Mouse (Mus musculus): Measurements from ENCODE around the gene Commd7. TPM values are rescaled to one million over a fixed set of nuclear protein-coding genes. Genes with fewer than 3 reads are reported as not detected.

Commd7 gene
- polyA plus RNA-seq, 1 experiment from 2014 or later = 74.8 TPM

- Histone ChIP-seq H3K4me3 (ENCODE audit: low read depth, low read length) (peak overlapping the region; percentile 82), H3K36me3 (ENCODE audit: control insufficient read depth, insufficient read depth) (no peaks in the 10 kb centered on the region), H3K4me1 (replicated peaks; ENCODE audit: control insufficient read depth, insufficient read depth, low read length) (no peaks in the 10 kb centered on the region), H3K9me3 (ENCODE audit: control insufficient read depth) (no peaks in the 10 kb centered on the region), H3K27ac (ENCODE audit: low read depth, low read length) (no peak overlapping the region), H3K9ac (ENCODE audit: low read depth, low read length) (peak overlapping the region; percentile 89), H3K4me2 (replicated peaks; ENCODE audit: low read depth) (peak overlapping the region; percentile 95), H3K27me3 (replicated peaks; ENCODE audit: control insufficient read depth, insufficient read depth, low read length) (no peaks in the 10 kb centered on the region)
- peak; percentile 57 for ATAC-seq
- no peak for TF ChIP-seq CTCF (IDR thresholded peaks at IDR 0.05; ENCODE audit: low read depth)
- WGBS = 4% methylated on average over 28 of the region's 28 CpGs
These were observed 17.6 kb upstream of the Commd7 start for GRCm38 (mm10) chr2:153650014-153650687.

DNA sequence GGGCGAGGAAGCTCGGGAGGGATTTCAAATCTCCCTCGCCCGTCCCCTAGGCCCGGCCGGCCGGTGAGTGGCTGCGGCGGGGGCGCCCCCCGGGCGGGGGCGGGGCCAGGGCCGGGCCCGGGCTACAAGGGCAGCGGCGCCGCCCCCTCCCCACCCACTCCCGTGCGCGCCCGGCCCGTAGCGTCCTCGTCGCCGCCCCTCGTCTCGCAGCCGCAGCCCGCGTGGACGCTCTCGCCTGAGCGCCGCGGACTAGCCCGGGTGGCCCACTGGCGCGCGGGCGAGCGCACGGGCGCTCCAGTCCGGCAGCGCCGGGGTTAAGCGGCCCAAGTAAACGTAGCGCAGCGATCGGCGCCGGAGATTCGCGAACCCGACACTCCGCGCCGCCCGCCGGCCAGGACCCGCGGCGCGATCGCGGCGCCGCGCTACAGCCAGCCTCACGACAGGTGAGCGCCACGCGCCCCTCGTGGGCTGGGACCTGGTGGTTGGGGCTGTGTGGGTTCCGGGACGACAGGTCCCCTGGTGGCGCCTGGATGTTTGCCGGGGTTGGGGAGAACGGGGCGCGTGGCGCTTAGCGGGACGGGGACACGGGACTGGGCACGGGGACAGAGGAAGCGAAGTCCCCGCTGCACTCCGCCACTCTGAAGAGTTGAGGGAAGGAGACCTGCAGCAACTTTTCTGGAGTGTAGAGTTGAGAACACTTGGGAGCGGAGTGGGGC lies 16.9 kb upstream of the Commd7 start, which contains the start of gene Dnmt3b:
Gene Dnmt3b (plus strand): TSS at position 153 of the 716 bp plus-strand sequence.
- Histone ChIP-seq H3K27ac (ENCODE audit: low read depth, low read length) (no peak within 1 kb of the TSS), H3K27me3 (replicated peaks; ENCODE audit: control insufficient read depth, insufficient read depth, low read length) (no peaks in the 10 kb centered on the region), H3K4me1 (replicated peaks; ENCODE audit: control insufficient read depth, insufficient read depth, low read length) (no peaks in the 10 kb centered on the region), H3K4me3 (ENCODE audit: low read depth, low read length) (peak within 1 kb of the TSS; percentile 82), H3K9ac (ENCODE audit: low read depth, low read length) (peak within 1 kb of the TSS; percentile 89), H3K36me3 (ENCODE audit: control insufficient read depth, insufficient read depth) (no peaks in the 10 kb centered on the region), H3K4me2 (replicated peaks; ENCODE audit: low read depth) (peak within 1 kb of the TSS; percentile 95), H3K9me3 (ENCODE audit: control insufficient read depth) (no peaks in the 10 kb centered on the region)
- no peak; the same call in 1 of the 2 replicates for TF ChIP-seq CTCF (IDR thresholded peaks at IDR 0.05; ENCODE audit: low read depth)
- peak; percentile 79 for ATAC-seq
- under 1% methylated on average over 79 of the region's 93 CpGs for WGBS

- Histone ChIP-seq H3K9me3 (ENCODE audit: control insufficient read depth) (no peaks in the 10 kb centered on the region), H3K27me3 (replicated peaks; ENCODE audit: control insufficient read depth, insufficient read depth, low read length) (0 out of 2 replicates have a peak, but pooled peaks cover 2% of the 10 kb centered on the region), H3K4me2 (replicated peaks; ENCODE audit: low read depth) (peak overlapping the region; percentile 95), H3K4me3 (ENCODE audit: low read depth, low read length) (peak overlapping the region; percentile 82), H3K9ac (ENCODE audit: low read depth, low read length) (peak overlapping the region; percentile 89), H3K4me1 (replicated peaks; ENCODE audit: control insufficient read depth, insufficient read depth, low read length) (no peaks in the 10 kb centered on the region), H3K36me3 (ENCODE audit: control insufficient read depth, insufficient read depth) (no peaks in the 10 kb centered on the region), H3K27ac (ENCODE audit: low read depth, low read length) (no peak overlapping the region)
- 0 out of 2 replicates have a peak, but pooled peaks have one; percentile 5 for ATAC-seq
- TF ChIP-seq CTCF (IDR thresholded peaks at IDR 0.05; ENCODE audit: low read depth) = no peak
- 27% methylated on average over 14 of the region's 14 CpGs for WGBS
These were observed 16.3 kb upstream of the Commd7 start for GRCm38 (mm10) chr2:153648773-153649297.

GRCm38 (mm10) chr2:153642999-153643398 lies 10.4 kb upstream of the Commd7 start:
- H3K36me3 ChIP-seq (ENCODE audit: control insufficient read depth, insufficient read depth) = no peaks in the 10 kb centered on the region
- H3K4me2 ChIP-seq (replicated peaks; ENCODE audit: low read depth) = no peak overlapping the region
- 0 out of 2 replicates have a peak, but pooled peaks cover 7% of the 10 kb centered on the region for H3K27me3 ChIP-seq (replicated peaks; ENCODE audit: control insufficient read depth, insufficient read depth, low read length)
- H3K4me1 ChIP-seq (replicated peaks; ENCODE audit: control insufficient read depth, insufficient read depth, low read length) = no peaks in the 10 kb centered on the region
- ATAC-seq = no peak
- no peak overlapping the region for H3K9ac ChIP-seq (ENCODE audit: low read depth, low read length)
- H3K9me3 ChIP-seq (ENCODE audit: control insufficient read depth) = no peaks in the 10 kb centered on the region
- H3K4me3 ChIP-seq (ENCODE audit: low read depth, low read length) = no peak overlapping the region
- no peak overlapping the region for H3K27ac ChIP-seq (ENCODE audit: low read depth, low read length)
- WGBS = 54% methylated on average over 6 of the region's 6 CpGs
- no peak for TF ChIP-seq CTCF (IDR thresholded peaks at IDR 0.05; ENCODE audit: low read depth)

DNA sequence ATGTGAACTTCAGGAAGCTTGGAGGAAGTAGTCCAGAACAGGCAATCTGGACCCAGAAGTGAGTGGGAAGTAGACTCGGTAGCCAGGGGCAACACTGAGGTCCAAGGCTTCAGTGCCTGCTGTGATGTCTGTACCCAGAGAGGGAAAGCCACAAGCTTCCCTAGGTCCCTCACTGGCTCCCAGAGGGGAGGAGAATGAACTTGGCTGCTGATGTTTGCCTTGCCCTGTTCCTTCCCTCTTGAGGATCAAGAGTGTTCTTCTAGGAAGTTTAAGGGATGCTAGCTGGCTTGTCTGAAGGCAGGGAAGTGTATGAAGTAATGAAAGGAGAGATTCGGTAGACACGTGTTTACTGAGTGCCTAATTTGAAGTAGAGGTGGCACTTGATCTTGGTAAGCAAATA lies 9.9 kb upstream of the Commd7 start:
- H3K27ac ChIP-seq (ENCODE audit: low read depth, low read length) = no peak overlapping the region
- no peak overlapping the region for H3K9ac ChIP-seq (ENCODE audit: low read depth, low read length)
- no peaks in the 10 kb centered on the region for H3K36me3 ChIP-seq (ENCODE audit: control insufficient read depth, insufficient read depth)
- H3K9me3 ChIP-seq (ENCODE audit: control insufficient read depth) = no peaks in the 10 kb centered on the region
- H3K4me1 ChIP-seq (replicated peaks; ENCODE audit: control insufficient read depth, insufficient read depth, low read length) = no peaks in the 10 kb centered on the region
- no peak for ATAC-seq
- WGBS = 25% methylated on average over 3 of the region's 3 CpGs
- no peak for TF ChIP-seq CTCF (IDR thresholded peaks at IDR 0.05; ENCODE audit: low read depth)
- no peak overlapping the region for H3K4me2 ChIP-seq (replicated peaks; ENCODE audit: low read depth)
- no peak overlapping the region for H3K4me3 ChIP-seq (ENCODE audit: low read depth, low read length)
- 0 out of 2 replicates have a peak, but pooled peaks cover 7% of the 10 kb centered on the region for H3K27me3 ChIP-seq (replicated peaks; ENCODE audit: control insufficient read depth, insufficient read depth, low read length)

DNA sequence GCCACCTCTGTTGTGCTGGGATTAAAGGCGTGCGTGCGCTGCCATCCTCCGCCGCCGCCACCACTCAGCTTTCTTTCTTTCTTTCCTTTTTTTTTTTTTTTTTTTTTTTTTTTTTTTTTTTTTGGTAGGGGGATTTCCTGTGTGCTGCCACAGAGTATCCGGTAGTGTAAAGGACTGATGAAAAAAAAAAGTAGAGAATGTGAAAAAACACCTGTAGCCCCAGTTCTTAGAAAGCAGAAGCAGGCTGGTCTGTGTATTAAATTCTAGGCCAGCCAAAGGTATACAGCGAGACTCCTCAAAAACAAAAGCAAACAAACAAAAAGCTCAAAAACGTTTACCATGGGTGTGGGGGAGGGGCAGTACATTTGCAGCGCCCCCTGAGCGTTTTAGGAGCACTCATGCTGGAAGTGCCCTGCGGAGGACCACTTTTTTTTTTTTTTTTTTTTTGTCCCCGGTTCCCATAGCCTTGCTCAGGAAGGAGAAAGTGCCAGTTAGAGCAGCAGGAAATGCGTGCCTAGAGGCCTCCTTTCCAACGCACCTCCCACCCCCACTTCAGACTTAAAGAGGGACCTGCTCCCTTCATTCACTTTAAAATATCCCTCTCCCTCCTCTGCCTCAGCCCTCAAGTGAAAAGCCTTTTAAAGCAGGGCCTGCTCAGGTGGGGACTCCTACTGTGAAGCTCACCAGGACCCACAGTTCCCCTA lies 6.5 kb upstream of the Commd7 start:
- H3K4me2 ChIP-seq (replicated peaks; ENCODE audit: low read depth) = no peak overlapping the region
- H3K27ac ChIP-seq (ENCODE audit: low read depth, low read length) = no peak overlapping the region
- WGBS = 48% methylated on average over 14 of the region's 15 CpGs
- no peak for ATAC-seq
- TF ChIP-seq CTCF (IDR thresholded peaks at IDR 0.05; ENCODE audit: low read depth) = no peak
- H3K4me3 ChIP-seq (ENCODE audit: low read depth, low read length) = no peak overlapping the region
- no peaks in the 10 kb centered on the region for H3K9me3 ChIP-seq (ENCODE audit: control insufficient read depth)
- H3K9ac ChIP-seq (ENCODE audit: low read depth, low read length) = no peak overlapping the region
- H3K27me3 ChIP-seq (replicated peaks; ENCODE audit: control insufficient read depth, insufficient read depth, low read length) = 0 out of 2 replicates have a peak, but pooled peaks cover 7% of the 10 kb centered on the region
- no peaks in the 10 kb centered on the region for H3K4me1 ChIP-seq (replicated peaks; ENCODE audit: control insufficient read depth, insufficient read depth, low read length)
- H3K36me3 ChIP-seq (ENCODE audit: control insufficient read depth, insufficient read depth) = no peaks in the 10 kb centered on the region

Data from intestine, postnatal 0 days (tissue).